Mouse (Mus musculus): ENCODE measurements around the gene Steap3.

- TF ChIP-seq CTCF (IDR thresholded peaks at IDR 0.05; ENCODE audit: low read depth, low read length) (no peak), POLR2A (IDR thresholded peaks at IDR 0.05; ENCODE audit: extremely low read depth, insufficient read depth, low read length) (no peak)
These were observed 25.6 kb downstream of the Steap3 start for GRCm38 (mm10) chr1:120246946-120247345.

Measured in liver, adult 2 months (tissue).